Mouse (Mus musculus) liver, adult 2 months (tissue): ENCODE results near the gene Itsn2.

Source experiments
- CTCF ChIP-seq: fragments of 200-500 bp; IDR thresholded peaks from 2 replicates; pipeline ENCODE4 v1.5.1; 2011; ENCODE audit warnings: low read depth, low read length, control low read depth
- POLR2A ChIP-seq: fragments of 200-500 bp; IDR thresholded peaks from 2 replicates; pipeline ENCODE4 v1.6.1; 2011; ENCODE audit warnings: low read length, control low read depth; ENCODE audit not compliant: insufficient read depth; ENCODE audit errors: extremely low read depth

DNA sequence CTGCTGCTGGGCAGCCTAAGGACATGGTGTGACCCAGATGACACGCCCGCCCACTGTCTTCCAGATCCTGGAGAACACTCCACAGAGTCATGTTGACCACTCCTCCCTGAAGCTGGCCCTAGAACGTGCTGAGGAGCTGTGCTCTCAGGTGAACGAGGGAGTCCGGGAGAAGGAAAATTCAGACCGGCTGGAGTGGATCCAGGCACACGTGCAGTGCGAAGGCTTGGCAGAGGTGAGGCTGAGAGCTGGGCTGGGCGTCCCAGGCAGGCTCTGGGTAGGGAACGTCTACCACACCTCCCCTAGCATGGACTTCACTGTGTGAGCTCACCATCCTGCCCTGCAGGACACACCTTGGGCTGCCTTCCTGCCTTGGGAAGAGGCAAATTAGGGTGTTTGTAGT is 114.5 kb downstream of the Itsn2 start:
- TF ChIP-seq CTCF: no peak
- no peak for TF ChIP-seq POLR2A
